In genomic region chr11:77871436-77871835, GRCm38 (mm10) we compare ENCODE assay signal across 9 mouse cellular contexts. TPM values are rescaled to one million over a fixed set of nuclear protein-coding genes. Genes with fewer than 3 reads are reported as not detected.
DNase-seq lines count a peak whose midpoint lies in the region; ATAC-seq and TF ChIP-seq lines count a peak whose summit lies in the region.
"Had no signal": no experiment of that assay in that cellular context is flagged by ENCODE, and none has a peak within 500 bp of the region (broad histone marks: within the 10 kb centered on the region; RNA-seq: fewer than 3 reads in every experiment).

No protein-coding gene starts in this region.

- H3K4me1 ChIP-seq in midbrain, postnatal 0 days (ENCODE audit: insufficient read depth, low read length) = peaks cover 29% of the 10 kb centered on the region

- no peak for TF ChIP-seq CTCF in midbrain, postnatal 0 days (IDR thresholded peaks at IDR 0.05)

- H3K9me3 ChIP-seq in midbrain, postnatal 0 days (ENCODE audit: low read length) = no peaks in the 10 kb centered on the region

- intact Hi-C loops in heart, postnatal 10 days (cut with DNase I) = no loop called here
- intact Hi-C loops in heart, postnatal 36 days (cut with DNase I) = no loop called here

- no peak overlapping the region for H3K4me2 ChIP-seq in midbrain, postnatal 0 days (ENCODE audit: low read depth, low read length, poor library complexity, severe bottlenecking)

- no peak overlapping the region for H3K9ac ChIP-seq in midbrain, postnatal 0 days (replicated peaks; ENCODE audit: low read length, poor library complexity, severe bottlenecking)

- H3K4me3 ChIP-seq in midbrain, postnatal 0 days (ENCODE audit: low read depth, low read length) = no peak overlapping the region

- no peaks in the 10 kb centered on the region for H3K36me3 ChIP-seq in midbrain, postnatal 0 days (ENCODE audit: insufficient read depth, low read length)

- H3K27me3 ChIP-seq in midbrain, postnatal 0 days (ENCODE audit: insufficient read depth, low read length) = no peaks in the 10 kb centered on the region

- peak; percentile 78 for ATAC-seq in frontal cortex, adult (ENCODE audit: low TSS enrichment)
- no peak for ATAC-seq in midbrain, postnatal 0 days (ENCODE audit: low FRiP score)

- DNase-seq in heart, postnatal 10 days = peak; percentile 40 to 45
- DNase-seq in heart, postnatal 36 days = no peak
- DNase-seq in cerebellum, adult 11-12 months = peak; percentile 91
- peak; percentile 80 for DNase-seq in midbrain, postnatal 0 days (ENCODE audit: low spot score)
- DNase-seq in urinary bladder, adult 2 months (ENCODE audit: low spot score) = no peak
- no peak for DNase-seq in gastrocnemius, postnatal 10 days
- DNase-seq in kidney, adult 18-20 months = no peak
- DNase-seq: kidney, postnatal 14 days had no signal

- WGBS in midbrain, postnatal 0 days = 11% methylated on average over 4 of the region's 4 CpGs

- no peak overlapping the region for H3K27ac ChIP-seq in midbrain, postnatal 0 days (ENCODE audit: low read depth, low read length)

RNA-seq across cellular contexts. Expression of gene Pipox, which starts 22.5 kb away (rescaled TPM):
- total RNA-seq in heart, postnatal 10 days (2021) = 1 to 10 TPM; 1.2 to 1.4 TPM
- total RNA-seq in heart, postnatal 36 days (2021) = under 1 TPM; 0.53 to 0.89 TPM
- total RNA-seq in midbrain, postnatal 0 days (2014; rRNA removed) = 3.4 and 3.6 TPM in 2 replicates
- 3.8 and 5.1 TPM in 2 replicates for polyA plus RNA-seq in midbrain, postnatal 0 days (2015; fragmentation: Nextera tagmentation; extraction: Ambion mirVana)
- 0.37 and 0.66 TPM in 2 replicates for polyA plus RNA-seq in urinary bladder, adult 2 months (2012; rRNA removed)
- total RNA-seq in gastrocnemius, postnatal 10 days (2021) = 1 to 10 TPM in 1 of 2 experiments, under 1 TPM in 1; 0.52 to 1.1 TPM

RNA-seq across cellular contexts. Expression of gene Sez6, which starts 59.2 kb away (rescaled TPM):
- total RNA-seq in heart, postnatal 10 days (2021) = under 1 TPM; 0.22 to 0.64 TPM
- total RNA-seq in heart, postnatal 36 days (2021) = under 1 TPM; 0.16 to 0.44 TPM
- total RNA-seq in midbrain, postnatal 0 days (2014; rRNA removed) = 160 and 173 TPM in 2 replicates
- polyA plus RNA-seq in midbrain, postnatal 0 days (2015; fragmentation: Nextera tagmentation; extraction: Ambion mirVana) = 121 and 125 TPM in 2 replicates
- 0.09 and 0.21 TPM in 2 replicates for polyA plus RNA-seq in urinary bladder, adult 2 months (2012; rRNA removed)
- under 1 TPM; 0.54 to 0.70 TPM for total RNA-seq in gastrocnemius, postnatal 10 days (2021)

Comparison
In these comparisons a context has a peak if more than half of its experiments do, and no peak if none do; other contexts are left out.
1. DNase-seq: peak in heart, postnatal 10 days (2 of 2), cerebellum, adult 11-12 months (single experiment) and midbrain, postnatal 0 days (single experiment); none in heart, postnatal 36 days (0 of 2), urinary bladder, adult 2 months (single experiment), gastrocnemius, postnatal 10 days (single experiment) and kidney, adult 18-20 months (single experiment).
2. RNA of gene Sez6, which starts 59.2 kb away (total RNA-seq): 160 to 173 TPM in midbrain, postnatal 0 days; 0.54 to 0.70 TPM in gastrocnemius, postnatal 10 days, 0.22 to 0.64 TPM in heart, postnatal 10 days and 0.16 to 0.44 TPM in heart, postnatal 36 days; every median in the first group is over 10 times any median in the second.